Mouse (Mus musculus) neural tube, embryonic 11.5 days (tissue): ENCODE results near the gene Pusl1. TPM values are rescaled to one million over a fixed set of nuclear protein-coding genes. Genes with fewer than 3 reads are reported as not detected.

Experiments
- ATAC-seq: fragments of 200-750 bp; cut with Nextera tagmentation; 2 replicates; pipeline ENCODE4 v1.8.0; 2017; ENCODE audit warnings: moderate number of reproducible peaks, mild to moderate bottlenecking, moderate TSS enrichment, moderate library complexity; ENCODE audit not compliant: insufficient read depth, low FRiP score, low TSS enrichment
- DNase-seq: peaks from one replicate; pipeline ENCODE4 v3.0.0-alpha.2; 2015; ENCODE audit warnings: low spot score
- H3K27ac ChIP-seq: fragments of 300-500 bp; sonication (generic); 2 replicates; pipeline ENCODE4 v1.5.1; 2014; ENCODE audit warnings: low read depth, mild to moderate bottlenecking, low read length
- H3K27me3 ChIP-seq: fragments of 300-500 bp; sonication (generic); 2 replicates; pipeline ENCODE4 v1.6.1; 2014; ENCODE audit warnings: mild to moderate bottlenecking, low read length, mixed read lengths; ENCODE audit not compliant: control insufficient read depth, insufficient read depth
- H3K36me3 ChIP-seq: fragments of 300-500 bp; sonication (generic); 2 replicates; pipeline ENCODE4 v1.6.1; 2014; ENCODE audit warnings: mild to moderate bottlenecking, low read length, moderate library complexity, mixed read lengths; ENCODE audit not compliant: control insufficient read depth, insufficient read depth
- H3K4me1 ChIP-seq: fragments of 300-500 bp; sonication (generic); 2 replicates; pipeline ENCODE4 v1.6.1; 2014; ENCODE audit warnings: low read length, mixed read lengths; ENCODE audit not compliant: control insufficient read depth, insufficient read depth
- H3K4me2 ChIP-seq: fragments of 300-500 bp; sonication (generic); 2 replicates; pipeline ENCODE4 v1.6.1; 2014; ENCODE audit warnings: low read depth, mild to moderate bottlenecking, moderate library complexity
- H3K4me3 ChIP-seq: fragments of 300-500 bp; sonication (generic); 2 replicates; pipeline ENCODE4 v1.5.1; 2014; ENCODE audit warnings: low read depth, low read length
- H3K9ac ChIP-seq: fragments of 300-500 bp; sonication (generic); 2 replicates; pipeline ENCODE4 v1.6.1; 2014; ENCODE audit warnings: mild to moderate bottlenecking, low read length
- H3K9me3 ChIP-seq: fragments of 300-500 bp; sonication (generic); 2 replicates; pipeline ENCODE4 v1.6.1; 2016; ENCODE audit warnings: low read length; ENCODE audit not compliant: control insufficient read depth
- WGBS: fragments of 180-500 bp; shearing (Covaris S2); extraction: QIAGEN DNeasy Blood & Tissue Kit; methylation state at CpG from one replicate; pipeline ENCODE4 v1.1.7; 2014; 5-methylcytosine and 5-hydroxymethylcytosine counted together
- polyA plus RNA-seq: library from polyadenylated mRNA; unstranded; fragments of >200 nt; fragmentation: Nextera tagmentation; extraction: Ambion mirVana; gene quantifications from 2 replicates; pipeline ENCODE4 v1.2.1, GENCODE M21; 2014

Gene Pusl1
- polyA plus RNA-seq, 1 experiment from 2014 or later, result 42.2 TPM

DNA sequence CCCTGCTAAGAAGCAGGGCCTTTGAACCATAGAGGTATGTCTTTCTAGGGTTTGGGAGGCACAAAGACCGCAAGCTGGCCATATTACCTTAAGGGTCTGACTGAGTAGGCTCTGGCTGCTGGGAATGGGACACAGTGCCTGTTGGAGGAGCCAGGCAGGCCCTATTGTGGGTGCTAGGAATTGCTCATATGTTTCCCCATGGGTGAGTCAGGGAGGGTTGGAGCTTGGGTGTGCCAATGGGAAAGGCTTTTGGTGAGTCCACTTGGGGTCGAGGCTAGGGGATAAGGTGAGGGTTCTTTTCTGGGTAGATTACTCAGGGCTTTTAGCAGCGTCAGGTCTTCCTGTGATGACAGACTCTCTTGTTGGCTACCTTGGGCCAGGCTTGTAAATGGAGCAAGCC is 40.2 kb downstream of the Pusl1 start:
- 91% methylated on average over 3 of the region's 3 CpGs for WGBS
- Histone ChIP-seq H3K27me3 (no peaks in the 10 kb centered on the region), H3K36me3 (peaks cover 4% of the 10 kb centered on the region), H3K9me3 (no peaks in the 10 kb centered on the region), H3K4me1 (peaks cover 17% of the 10 kb centered on the region), H3K4me2 (no peak overlapping the region), H3K4me3 (no peak overlapping the region), H3K27ac (no peak overlapping the region), H3K9ac (no peak overlapping the region)
- DNase-seq (no peak), ATAC-seq (no peak)

- Histone ChIP-seq H3K4me2 (no peak overlapping the region), H3K27me3 (no peaks in the 10 kb centered on the region), H3K27ac (no peak overlapping the region), H3K4me1 (peaks cover 18% of the 10 kb centered on the region), H3K9me3 (no peaks in the 10 kb centered on the region), H3K9ac (no peak overlapping the region), H3K36me3 (peaks cover under 1% of the 10 kb centered on the region), H3K4me3 (no peak overlapping the region)
- WGBS, result 84% methylated on average over 3 of the region's 3 CpGs
- DNase-seq, result no peak
- no peak for ATAC-seq
Observed at GRCm38 (mm10) chr4:155849792-155850451, 41.7 kb downstream of the Pusl1 start.

- 86% methylated on average over 2 of the region's 2 CpGs for WGBS
- H3K9me3 ChIP-seq, result no peaks in the 10 kb centered on the region
- no peak overlapping the region for H3K9ac ChIP-seq
- no peaks in the 10 kb centered on the region for H3K27me3 ChIP-seq
- no peak overlapping the region for H3K27ac ChIP-seq
- H3K4me3 ChIP-seq, result no peak overlapping the region
- DNase-seq (no peak), ATAC-seq (no peak)
- H3K4me1 ChIP-seq, result peaks cover 18% of the 10 kb centered on the region
- H3K36me3 ChIP-seq, result no peaks in the 10 kb centered on the region
- no peak overlapping the region for H3K4me2 ChIP-seq
Observed at GRCm38 (mm10) chr4:155849391-155849790, 42.2 kb downstream of the Pusl1 start.

DNA sequence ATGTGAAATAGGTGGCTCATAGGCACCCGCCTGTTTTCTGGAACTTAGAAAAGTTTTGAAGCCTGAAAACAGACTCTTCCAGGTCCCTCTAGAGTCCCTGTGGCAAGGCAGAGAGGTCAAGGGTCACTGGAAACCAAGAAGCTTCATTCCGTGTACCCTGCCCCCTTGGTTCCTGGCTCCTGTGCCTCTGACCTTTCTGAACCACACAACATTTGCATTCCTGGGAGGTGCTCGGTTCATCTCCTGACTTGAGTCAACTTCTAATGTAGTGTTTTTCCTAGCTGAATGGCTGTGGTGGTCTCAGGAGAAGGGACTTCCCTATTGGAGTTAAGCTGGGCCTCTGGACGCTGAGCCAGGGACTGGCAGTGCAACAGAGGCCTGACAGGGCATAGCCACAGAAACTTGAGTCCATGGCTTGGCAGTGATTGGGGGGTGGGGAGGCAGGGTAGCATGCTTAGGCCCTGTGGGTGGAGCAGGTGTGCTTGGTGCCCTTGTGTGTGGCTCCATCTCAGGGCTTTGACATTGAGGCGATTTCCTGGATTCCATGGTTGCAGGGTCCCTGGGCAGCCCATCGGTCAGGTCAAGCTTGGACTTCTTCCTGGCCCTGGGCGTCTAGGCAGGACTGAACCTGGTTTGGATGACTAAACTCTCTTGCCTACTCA is 43.0 kb downstream of the Pusl1 start:
- no peak for DNase-seq
- Histone ChIP-seq H3K4me1 (peaks cover 18% of the 10 kb centered on the region), H3K36me3 (peaks cover 2% of the 10 kb centered on the region; the same call in 1 of the 2 replicates), H3K9me3 (no peaks in the 10 kb centered on the region), H3K4me3 (peak overlapping the region; percentile 93), H3K9ac (peak overlapping the region; percentile 87), H3K27ac (no peak overlapping the region), H3K4me2 (peak overlapping the region; percentile 92), H3K27me3 (no peaks in the 10 kb centered on the region)
- 58% methylated on average over 7 of the region's 7 CpGs for WGBS
- no peak for ATAC-seq

DNA sequence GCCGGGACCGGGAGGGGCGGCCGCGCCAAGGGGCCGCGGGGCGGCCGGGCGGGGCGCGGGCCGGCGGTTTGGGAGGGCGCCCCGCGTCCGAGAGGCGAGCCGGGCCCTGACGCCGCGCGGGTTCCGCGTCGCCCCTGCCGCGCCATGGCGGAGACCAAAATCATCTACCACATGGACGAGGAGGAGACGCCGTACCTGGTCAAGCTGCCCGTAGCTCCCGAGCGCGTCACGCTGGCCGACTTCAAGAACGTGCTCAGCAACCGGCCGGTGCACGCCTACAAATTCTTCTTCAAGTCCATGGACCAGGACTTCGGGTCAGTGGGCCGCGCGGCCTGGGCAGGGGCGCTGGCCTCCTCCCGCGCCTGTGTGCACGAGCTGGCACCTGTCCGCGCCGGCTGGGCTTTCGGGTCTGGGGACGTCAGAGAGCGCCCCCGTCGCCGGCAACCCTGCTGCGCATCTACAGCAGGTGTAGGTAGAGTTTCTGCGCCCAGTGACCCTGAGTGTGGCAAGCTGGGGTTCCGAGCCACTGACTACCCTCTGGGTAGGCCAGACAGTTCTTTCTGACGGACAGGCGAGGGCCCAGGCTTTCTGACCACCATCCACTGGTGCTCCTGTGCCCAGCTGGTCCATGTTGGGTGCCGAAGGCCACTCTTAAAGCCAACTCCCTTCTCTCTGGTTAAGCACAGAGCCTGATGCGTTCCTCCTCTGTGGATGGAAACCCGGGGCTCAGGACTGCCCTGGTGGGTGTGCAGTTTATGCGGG is 43.8 kb downstream of the Pusl1 start:
- Histone ChIP-seq H3K9ac (peak overlapping the region; percentile 87), H3K27me3 (no peaks in the 10 kb centered on the region), H3K9me3 (no peaks in the 10 kb centered on the region), H3K27ac (peak overlapping the region; percentile 31; the same call in 1 of the 2 replicates), H3K4me3 (peak overlapping the region; percentile 93), H3K36me3 (peaks cover 2% of the 10 kb centered on the region; the same call in 1 of the 2 replicates), H3K4me1 (peaks cover 18% of the 10 kb centered on the region), H3K4me2 (peak overlapping the region; percentile 92)
- ATAC-seq (peak; percentile 42), DNase-seq (peak; percentile 44)
- WGBS, result 2% methylated on average over 61 of the region's 69 CpGs

GRCm38 (mm10) chr4:155846871-155847578 is 44.6 kb downstream of the Pusl1 start, which contains the start of gene Dvl1:
Dvl1 (plus strand) TSS chr4:155847402.
- WGBS, result 3% methylated on average over 46 of the region's 65 CpGs
- ATAC-seq, result peak; percentile 89
- peak within 1 kb of the TSS; percentile 93 for H3K4me3 ChIP-seq

GRCm38 (mm10) chr4:155843231-155843630 is 48.4 kb downstream of the Pusl1 start:
- DNase-seq (no peak), ATAC-seq (no peak)
- 88% methylated on average over 5 of the region's 5 CpGs for WGBS

More at GRCm38 (mm10) chr4:155846871-155847578, 44.6 kb downstream of the Pusl1 start, which contains the start of gene Dvl1:
- H3K9me3 ChIP-seq, result no peaks in the 10 kb centered on the region
- H3K9ac ChIP-seq, result peak within 1 kb of the TSS; percentile 87
- peaks cover 18% of the 10 kb centered on the region for H3K4me1 ChIP-seq
- peak within 1 kb of the TSS; percentile 31; the same call in 1 of the 2 replicates for H3K27ac ChIP-seq
- peak; percentile 94 for DNase-seq
- no peaks in the 10 kb centered on the region for H3K27me3 ChIP-seq
- peaks cover 2% of the 10 kb centered on the region; the same call in 1 of the 2 replicates for H3K36me3 ChIP-seq
- H3K4me2 ChIP-seq, result peak within 1 kb of the TSS; percentile 92

GRCm38 (mm10) chr4:155841651-155842270 is 49.8 kb downstream of the Pusl1 start:
- Histone ChIP-seq H3K27ac (no peak overlapping the region), H3K27me3 (peaks cover 7% of the 10 kb centered on the region), H3K4me2 (peak overlapping the region; percentile 57), H3K9ac (no peak overlapping the region), H3K36me3 (peaks cover 2% of the 10 kb centered on the region; the same call in 1 of the 2 replicates), H3K4me1 (peaks cover 27% of the 10 kb centered on the region), H3K9me3 (no peaks in the 10 kb centered on the region), H3K4me3 (peak overlapping the region; percentile 40; the same call in 1 of the 2 replicates)
- ATAC-seq (no peak), DNase-seq (no peak)
- 36% methylated on average over 38 of the region's 38 CpGs for WGBS

More at GRCm38 (mm10) chr4:155843231-155843630, 48.4 kb downstream of the Pusl1 start:
- Histone ChIP-seq H3K4me2 (no peak overlapping the region), H3K9ac (no peak overlapping the region), H3K4me3 (no peak overlapping the region), H3K9me3 (no peaks in the 10 kb centered on the region), H3K4me1 (peaks cover 32% of the 10 kb centered on the region), H3K27me3 (peaks cover 7% of the 10 kb centered on the region), H3K27ac (no peak overlapping the region), H3K36me3 (peaks cover 2% of the 10 kb centered on the region; the same call in 1 of the 2 replicates)
